Mouse (Mus musculus) gastrocnemius, adult 18-20 months (tissue): ENCODE measurements around the gene Fyb2. TPM values are rescaled to one million over a fixed set of nuclear protein-coding genes. Genes with fewer than 3 reads are reported as not detected.

Experiments used
- DNase-seq: peaks from one replicate; pipeline ENCODE4 v3.0.0; 2021; ENCODE audit warnings: low spot score
- long read RNA-seq, 2 experiments: library from polyadenylated mRNA; stranded (forward); transcript quantifications; one replicate each; pipeline ENCODE4 v2.0.0; 2021
- total RNA-seq, 2 experiments: library from RNA; stranded (reverse); gene quantifications; 2 replicates each; pipeline ENCODE4 v1.2.3; 2021

Gene Fyb2
- total RNA-seq = under 1 TPM; 0.07 to 0.25 TPM
- long read RNA-seq, experiment 1 = 0 reads
- long read RNA-seq, experiment 2 = 0 reads

DNA sequence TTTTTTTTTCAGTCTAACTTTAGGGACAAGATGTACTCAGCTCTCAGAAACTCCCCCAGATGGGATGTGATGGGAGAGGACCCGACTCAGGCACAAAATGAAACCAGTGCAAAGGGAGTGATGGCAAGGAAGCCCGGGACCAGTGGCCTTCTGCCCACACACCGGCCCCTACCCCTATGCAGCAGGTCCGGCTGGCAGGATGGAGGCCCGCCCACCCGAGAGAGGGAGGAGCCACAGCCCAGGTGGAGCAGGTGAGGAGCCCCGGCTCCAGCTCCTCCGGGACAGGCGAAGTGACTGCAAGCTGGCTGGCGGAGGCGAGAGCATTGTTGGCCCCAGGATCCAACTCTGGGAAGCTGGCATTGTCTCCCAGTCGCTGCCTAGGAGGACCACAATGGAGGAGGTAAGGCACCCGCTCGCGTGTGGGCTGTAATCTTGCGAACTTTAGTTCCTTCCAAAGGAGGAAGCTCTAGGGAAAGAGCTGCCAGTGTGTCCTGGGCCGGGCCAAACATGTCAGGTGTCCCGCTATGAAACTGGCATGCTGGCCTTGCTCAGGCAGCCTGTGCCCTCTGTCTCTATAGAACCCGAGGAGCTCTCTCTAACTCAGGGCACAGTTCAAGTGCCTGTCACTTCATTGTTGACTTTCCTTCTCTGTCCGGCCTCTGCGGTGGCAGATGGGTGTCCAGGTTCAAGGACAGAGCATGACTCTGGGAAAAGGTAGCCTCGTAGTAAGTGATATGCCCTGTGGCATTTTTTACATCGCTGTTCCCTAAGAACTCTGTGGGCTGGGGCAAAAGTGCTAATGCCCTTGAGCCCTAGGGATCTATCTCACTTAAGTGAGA is at the start of gene Fyb2:
Fyb2 (plus strand) TSS at position 166 of the 839 bp plus-strand sequence.
- no peak for DNase-seq

DNA sequence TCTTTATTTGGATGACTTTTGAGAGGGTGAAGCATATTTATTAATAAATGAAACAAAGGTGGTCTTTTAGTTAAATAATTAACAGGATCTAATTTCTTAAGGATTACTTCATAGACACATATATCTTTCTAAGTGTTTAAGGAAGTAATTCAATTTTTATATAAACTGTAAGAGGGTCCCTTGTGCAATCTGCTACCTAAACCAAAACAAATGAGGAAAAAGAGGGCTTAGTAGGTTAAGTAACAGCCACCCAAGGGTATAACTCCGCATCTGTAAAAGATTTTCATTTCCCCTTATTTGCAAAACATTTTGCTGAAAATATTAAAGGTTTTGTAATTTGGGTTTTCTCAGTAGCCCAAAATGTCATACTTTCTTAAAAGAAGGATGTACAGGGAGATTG is 48.9 kb upstream of the Fyb2 start:
- DNase-seq = no peak

GRCm38 (mm10) chr4:104869581-104869980 is 43.7 kb upstream of the Fyb2 start:
- no peak for DNase-seq

DNA sequence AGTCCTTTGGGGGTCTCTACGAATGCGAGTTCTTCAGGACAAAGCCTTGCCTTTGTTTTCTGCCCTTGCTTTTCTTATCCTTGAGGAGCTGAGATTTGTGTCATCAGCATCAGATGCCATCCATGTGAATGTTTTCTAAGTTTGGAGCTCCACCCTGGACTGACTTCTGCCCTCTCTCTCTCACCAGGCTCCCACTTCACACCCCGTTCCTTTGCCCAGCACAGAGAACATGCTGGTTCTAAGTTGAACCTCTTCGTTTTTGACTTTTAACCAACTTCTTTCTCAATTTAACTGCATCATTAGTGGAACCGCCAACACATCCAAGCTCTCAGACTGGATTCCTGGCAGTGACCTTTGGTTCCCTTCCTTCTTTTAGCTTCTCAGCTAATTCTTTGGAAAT is 43.1 kb upstream of the Fyb2 start:
- no peak for DNase-seq

GRCm38 (mm10) chr4:104875832-104876231 is 37.4 kb upstream of the Fyb2 start:
- DNase-seq = no peak

- DNase-seq = no peak
These were observed 36.9 kb upstream of the Fyb2 start, which contains the start of gene C8a for GRCm38 (mm10) chr4:104876323-104876722. C8a (minus strand) TSS chr4:104876398.

DNA sequence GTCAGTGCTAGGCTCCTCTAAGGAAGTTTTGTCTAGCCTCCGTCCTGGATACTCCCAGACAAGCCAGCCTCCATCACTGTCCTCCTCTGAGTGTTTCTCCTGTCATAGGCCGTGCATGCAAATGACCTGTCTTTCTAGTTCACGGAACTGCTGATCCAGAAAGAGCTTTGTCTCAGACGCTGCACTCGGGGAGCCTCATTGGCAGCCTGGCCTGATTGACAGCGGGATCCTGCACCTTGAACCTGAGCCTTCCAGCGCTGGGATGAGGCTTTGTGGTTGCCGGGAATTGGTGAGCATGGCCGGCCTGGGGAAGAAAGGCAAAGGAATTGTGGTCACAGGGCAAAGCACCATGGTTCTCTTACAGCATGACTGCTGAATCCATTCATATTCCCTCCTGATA is 25.8 kb upstream of the Fyb2 start:
- no peak for DNase-seq

DNA sequence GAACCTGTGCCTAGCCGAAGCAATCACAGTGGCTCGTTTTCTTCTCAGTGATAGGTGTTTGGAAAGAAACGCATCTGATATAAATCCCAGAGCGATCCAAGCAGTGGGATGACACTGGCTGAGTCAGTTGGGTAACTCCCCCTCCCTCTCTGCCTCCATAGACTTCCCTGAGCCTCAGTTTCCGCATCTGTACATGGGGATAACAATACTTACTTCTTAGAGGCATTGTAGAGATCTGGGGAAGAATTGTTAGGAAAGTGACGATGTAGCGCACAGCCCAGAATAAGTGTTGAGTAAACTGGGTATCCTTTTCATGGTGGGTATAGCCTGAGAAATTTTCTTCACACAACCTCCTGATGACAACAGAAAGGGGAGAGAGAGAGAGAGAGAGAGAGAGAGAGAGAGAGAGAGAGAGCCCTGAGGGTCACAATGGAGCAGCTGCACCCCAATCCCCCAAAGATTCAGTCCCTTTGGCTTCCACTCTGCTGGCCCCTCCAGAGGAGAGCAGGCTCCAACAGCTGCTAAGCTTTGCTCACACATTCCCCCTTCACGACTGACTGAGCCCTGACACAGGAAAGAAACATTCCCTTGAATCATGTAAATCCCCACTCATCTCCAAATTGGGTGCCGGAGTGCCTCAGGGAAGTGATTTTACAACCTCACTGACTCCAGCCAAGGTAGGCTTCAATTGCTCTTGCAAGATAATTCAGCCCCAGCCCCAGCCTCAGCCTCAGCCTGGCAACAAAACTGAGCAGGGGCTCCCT is 24.6 kb upstream of the Fyb2 start:
- DNase-seq = no peak

- no peak for DNase-seq
These were observed 21.5 kb upstream of the Fyb2 start for GRCm38 (mm10) chr4:104891708-104892107.

GRCm38 (mm10) chr4:104893588-104893987 is 19.7 kb upstream of the Fyb2 start:
- no peak for DNase-seq

- DNase-seq = peak; percentile 35
These were observed 19.1 kb upstream of the Fyb2 start for GRCm38 (mm10) chr4:104894004-104894734.

GRCm38 (mm10) chr4:104902836-104903235 is 10.4 kb upstream of the Fyb2 start:
- no peak for DNase-seq

DNA sequence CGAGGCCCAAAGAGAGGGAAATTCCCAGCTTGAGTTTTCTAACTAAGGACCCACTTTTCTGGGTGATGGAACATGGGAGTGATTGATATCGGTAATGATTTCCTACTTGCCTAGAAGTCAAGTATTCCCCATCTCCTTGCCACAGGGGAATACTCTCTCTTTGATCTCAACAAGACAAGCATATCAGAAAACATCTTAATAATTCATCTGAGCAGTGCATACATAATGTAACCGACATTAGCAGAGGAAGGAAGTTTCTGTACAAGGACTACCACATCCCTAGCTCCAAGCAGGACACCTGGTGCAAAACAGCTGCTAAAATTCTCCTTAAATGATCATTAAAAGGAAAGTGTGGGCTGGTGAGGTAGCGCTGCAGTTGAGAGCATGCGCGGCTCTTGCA is 8.2 kb upstream of the Fyb2 start:
- no peak for DNase-seq

DNA sequence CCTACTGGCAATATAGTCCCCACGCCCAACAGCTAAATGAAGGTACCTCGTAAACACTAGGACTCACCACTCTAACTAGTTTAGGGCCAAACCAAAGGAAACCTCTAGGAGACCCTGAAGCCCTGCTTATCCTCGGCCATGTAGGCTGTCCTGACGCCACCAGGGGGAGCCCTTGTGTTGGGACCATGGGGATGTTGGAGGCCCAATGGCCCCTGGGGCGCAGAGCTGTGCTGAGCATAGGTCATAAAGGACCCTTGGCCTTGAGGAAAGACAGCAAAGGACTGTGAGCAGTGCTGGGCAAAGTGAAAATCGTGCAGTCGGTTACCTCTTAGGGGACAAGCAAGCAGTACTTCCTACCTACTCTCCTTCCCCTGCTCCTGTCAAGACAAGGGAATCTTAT is 1.6 kb upstream of the Fyb2 start:
- peak; percentile 77 for DNase-seq

DNA sequence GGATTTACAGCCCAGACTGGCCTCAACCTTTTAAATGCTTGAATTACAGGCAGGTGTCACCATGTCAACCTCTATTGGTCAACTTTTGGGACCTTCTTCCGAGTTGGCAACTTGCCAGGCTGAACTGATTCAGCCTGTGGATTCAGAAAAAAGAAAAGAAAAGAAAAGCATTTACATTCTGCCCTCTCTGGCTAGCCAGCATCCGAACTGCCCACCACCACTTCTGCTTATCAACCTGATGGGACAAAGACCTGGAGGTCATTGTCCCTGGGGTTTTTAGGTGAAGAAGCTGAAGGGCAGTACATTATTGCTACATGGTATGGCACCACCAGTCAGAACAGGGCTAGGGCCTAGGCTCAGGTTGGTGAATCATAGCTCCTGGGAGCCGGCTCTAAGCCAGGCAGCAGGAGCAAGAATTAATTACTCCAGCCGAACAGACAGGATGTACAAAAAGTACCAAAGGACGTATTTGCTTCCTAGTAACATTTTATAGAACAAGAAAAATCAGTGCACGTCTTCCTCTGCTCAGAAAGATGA is 1.5 kb downstream of the Fyb2 start:
- no peak for DNase-seq

DNA sequence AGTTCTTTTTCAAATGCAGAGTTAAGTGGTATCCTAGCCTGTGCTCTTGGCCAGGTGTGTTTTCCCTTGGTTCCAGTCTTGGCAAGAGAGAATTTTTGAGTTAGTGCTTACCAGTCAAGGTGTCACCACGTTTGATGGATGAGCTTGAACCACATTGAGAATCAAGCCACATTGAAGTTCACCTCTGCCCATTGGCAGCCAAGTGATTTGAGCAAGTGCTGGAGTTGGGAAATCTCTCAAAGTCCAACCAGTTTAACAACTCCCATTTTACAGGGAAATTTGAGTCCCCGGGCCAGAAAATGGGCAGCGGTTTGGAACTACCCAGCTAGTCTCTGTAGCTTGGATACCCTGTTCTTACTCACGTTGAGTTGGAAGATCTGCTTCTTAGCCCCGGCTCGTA is 4.8 kb downstream of the Fyb2 start:
- DNase-seq = no peak

DNA sequence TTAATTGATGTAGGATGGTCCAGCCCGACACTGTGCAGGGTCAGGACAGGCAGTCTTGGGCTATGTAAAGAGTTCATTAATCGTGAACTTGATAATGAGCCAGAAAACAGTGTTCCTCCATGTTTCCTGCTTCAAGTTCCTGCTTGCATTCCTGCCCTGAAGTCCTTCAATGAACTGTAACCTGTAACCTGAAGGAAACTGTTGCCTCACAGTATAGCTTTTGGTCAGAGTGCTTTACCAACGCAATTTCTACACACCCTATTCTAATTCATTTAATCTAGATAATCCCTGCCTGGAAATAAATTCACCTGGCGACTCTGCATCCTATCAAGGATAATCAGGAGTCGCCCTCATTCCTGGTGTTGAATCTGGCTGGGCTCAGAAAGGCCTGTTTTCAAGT is 12.1 kb downstream of the Fyb2 start:
- DNase-seq = no peak

DNA sequence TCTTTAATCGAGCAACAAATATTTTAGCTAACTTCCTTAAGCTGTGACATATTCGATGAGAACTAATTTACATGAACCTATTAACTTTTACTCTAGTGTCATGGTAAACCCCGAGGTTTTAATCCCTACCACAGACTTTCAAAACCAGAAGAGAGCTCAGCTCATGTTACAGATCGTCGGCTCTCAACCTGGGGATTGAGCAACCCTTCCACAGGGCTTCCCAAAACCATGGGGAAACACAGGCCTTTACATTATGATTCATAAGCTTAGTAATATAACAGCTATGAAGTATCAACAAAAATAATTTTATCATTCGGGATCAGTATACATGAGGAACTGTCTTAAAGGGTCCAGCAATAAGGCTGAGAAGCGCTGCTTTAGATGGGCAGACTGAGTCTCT is 15.9 kb downstream of the Fyb2 start:
- no peak for DNase-seq

DNA sequence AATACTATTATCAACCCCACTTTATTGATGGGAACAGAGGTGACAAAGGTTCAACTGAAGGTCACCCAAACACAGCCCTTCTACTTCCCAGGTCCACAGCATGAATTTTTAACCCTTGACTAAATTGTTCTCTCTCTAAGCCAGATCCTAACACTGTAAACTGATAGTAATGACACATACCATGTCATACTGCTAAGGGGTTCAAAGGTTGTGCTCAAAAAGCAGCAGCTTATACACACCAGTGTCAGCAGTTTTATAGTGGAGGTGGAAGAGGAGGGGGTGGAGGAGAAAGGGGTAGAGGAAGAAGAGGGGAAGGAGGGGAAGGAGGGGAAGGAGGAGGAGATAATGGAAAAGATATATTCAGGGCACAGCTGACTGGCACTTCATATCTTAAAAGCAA is 20.4 kb downstream of the Fyb2 start:
- no peak for DNase-seq

- DNase-seq = no peak
These were observed 21.7 kb downstream of the Fyb2 start for GRCm38 (mm10) chr4:104934997-104935396.

GRCm38 (mm10) chr4:104935436-104935835 is 22.2 kb downstream of the Fyb2 start:
- DNase-seq = no peak

DNA sequence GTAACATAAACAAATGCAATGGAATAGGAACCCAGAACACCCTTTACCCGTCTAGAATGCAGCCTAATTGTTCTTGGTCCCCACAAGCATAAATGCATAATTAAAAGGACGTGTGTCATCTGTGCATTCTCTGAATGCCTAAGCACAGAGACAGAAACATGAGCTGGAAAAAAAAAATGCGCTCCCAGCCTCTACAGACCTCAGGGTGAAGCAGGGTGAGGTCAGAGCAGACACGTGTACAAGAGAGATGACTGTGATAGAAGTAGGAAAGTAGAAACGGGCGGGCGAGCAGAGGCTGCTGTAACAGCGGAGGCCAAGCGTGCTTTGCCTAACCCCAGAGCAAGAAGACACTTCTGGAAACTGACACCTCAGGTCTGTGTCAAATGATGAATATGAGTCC is 22.8 kb downstream of the Fyb2 start:
- peak; percentile 10 for DNase-seq
